Mouse (Mus musculus) liver, embryonic 12.5 days (tissue): Measurements from ENCODE around the gene 1700029I15Rik. TPM values are rescaled to one million over a fixed set of nuclear protein-coding genes. Genes with fewer than 3 reads are reported as not detected.

Experiments
- ATAC-seq: fragments of 200-750 bp; cut with Nextera tagmentation; 2 replicates; pipeline ENCODE4 v1.8.0; 2017; ENCODE audit warnings: moderate number of reproducible peaks, mild to moderate bottlenecking, moderate library complexity
- H3K27ac ChIP-seq: fragments of 300-500 bp; sonication (generic); 2 replicates; pipeline ENCODE4 v1.5.1; 2016; ENCODE audit warnings: mild to moderate bottlenecking
- H3K27me3 ChIP-seq: fragments of 300-500 bp; sonication (generic); replicated peaks from 2 replicates; pipeline ENCODE4 v1.6.1; 2016; ENCODE audit warnings: mild to moderate bottlenecking, moderate library complexity
- H3K36me3 ChIP-seq: fragments of 300-500 bp; sonication (generic); 2 replicates; pipeline ENCODE4 v1.6.1; 2016; ENCODE audit warnings: mild to moderate bottlenecking, moderate library complexity
- H3K4me1 ChIP-seq: fragments of 300-500 bp; sonication (generic); 2 replicates; pipeline ENCODE4 v1.6.1; 2016
- H3K4me2 ChIP-seq: fragments of 300-500 bp; sonication (generic); 2 replicates; pipeline ENCODE4 v1.6.1; 2016; ENCODE audit warnings: mild to moderate bottlenecking, moderate library complexity
- H3K4me3 ChIP-seq: fragments of 300-500 bp; sonication (generic); 2 replicates; pipeline ENCODE4 v1.5.1; 2016; ENCODE audit warnings: mild to moderate bottlenecking, moderate library complexity
- H3K9ac ChIP-seq: fragments of 300-500 bp; sonication (generic); 2 replicates; pipeline ENCODE4 v1.6.1; 2016; ENCODE audit warnings: mild to moderate bottlenecking, moderate library complexity
- H3K9me3 ChIP-seq: fragments of 300-500 bp; sonication (generic); replicated peaks from 2 replicates; pipeline ENCODE4 v1.6.1; 2016; ENCODE audit warnings: mild to moderate bottlenecking, moderate library complexity
- WGBS: fragments of 180-500 bp; shearing (Covaris S2); methylation state at CpG from one replicate; pipeline ENCODE4 v1.1.7; 2016; ENCODE audit not compliant: insufficient replicate concordance; 5-methylcytosine and 5-hydroxymethylcytosine counted together
- polyA plus RNA-seq: library from polyadenylated mRNA; unstranded; fragments of >200 nt; fragmentation: Nextera tagmentation; extraction: Ambion mirVana; gene quantifications from 2 replicates; pipeline ENCODE4 v1.2.1, GENCODE M21; 2016

1700029I15Rik gene
- polyA plus RNA-seq, 1 experiment from 2014 or later: 1.1 TPM

GRCm38 (mm10) chr2:92423702-92424461 lies 41.5 kb downstream of the 1700029I15Rik start:
- peaks cover 22% of the 10 kb centered on the region for H3K4me1 ChIP-seq
- no peak overlapping the region for H3K27ac ChIP-seq
- no peak for ATAC-seq
- peaks cover 80% of the 10 kb centered on the region for H3K36me3 ChIP-seq
- WGBS: 79% methylated on average over 9 of the region's 9 CpGs
- no peak overlapping the region for H3K9ac ChIP-seq
- no peaks in the 10 kb centered on the region for H3K9me3 ChIP-seq
- no peaks in the 10 kb centered on the region for H3K27me3 ChIP-seq
- no peak overlapping the region for H3K4me2 ChIP-seq
- H3K4me3 ChIP-seq: no peak overlapping the region

- 81% methylated on average over 9 of the region's 9 CpGs for WGBS
- Histone ChIP-seq H3K4me3 (no peak overlapping the region), H3K27ac (no peak overlapping the region), H3K27me3 (no peaks in the 10 kb centered on the region), H3K9me3 (no peaks in the 10 kb centered on the region), H3K4me2 (no peak overlapping the region), H3K4me1 (peaks cover 30% of the 10 kb centered on the region), H3K9ac (no peak overlapping the region), H3K36me3 (peaks cover 77% of the 10 kb centered on the region)
- ATAC-seq: no peak
Observed at GRCm38 (mm10) chr2:92424462-92425308, 42.3 kb downstream of the 1700029I15Rik start.

GRCm38 (mm10) chr2:92425366-92425765 lies 43.0 kb downstream of the 1700029I15Rik start:
- Histone ChIP-seq H3K27me3 (no peaks in the 10 kb centered on the region), H3K4me2 (no peak overlapping the region), H3K4me1 (peaks cover 37% of the 10 kb centered on the region), H3K9ac (no peak overlapping the region), H3K27ac (no peak overlapping the region), H3K9me3 (no peaks in the 10 kb centered on the region), H3K4me3 (no peak overlapping the region), H3K36me3 (peaks cover 72% of the 10 kb centered on the region)
- ATAC-seq: no peak
- 85% methylated on average over 4 of the region's 4 CpGs for WGBS

- Histone ChIP-seq H3K9me3 (no peaks in the 10 kb centered on the region), H3K9ac (no peak overlapping the region), H3K36me3 (peaks cover 61% of the 10 kb centered on the region), H3K27ac (no peak overlapping the region), H3K27me3 (no peaks in the 10 kb centered on the region), H3K4me2 (no peak overlapping the region), H3K4me3 (no peak overlapping the region), H3K4me1 (peaks cover 48% of the 10 kb centered on the region)
- no peak for ATAC-seq
- WGBS: 89% methylated on average over 3 of the region's 3 CpGs
Observed at GRCm38 (mm10) chr2:92426426-92426825, 44.1 kb downstream of the 1700029I15Rik start.

- no peak overlapping the region for H3K9ac ChIP-seq
- H3K27ac ChIP-seq: no peak overlapping the region
- H3K36me3 ChIP-seq: peaks cover 47% of the 10 kb centered on the region
- no peaks in the 10 kb centered on the region for H3K9me3 ChIP-seq
- no peaks in the 10 kb centered on the region for H3K27me3 ChIP-seq
- peaks cover 62% of the 10 kb centered on the region for H3K4me1 ChIP-seq
- ATAC-seq: no peak
- no peak overlapping the region for H3K4me2 ChIP-seq
- WGBS: 67% methylated on average over 6 of the region's 6 CpGs
- no peak overlapping the region for H3K4me3 ChIP-seq
Observed at GRCm38 (mm10) chr2:92427882-92428281, 45.5 kb downstream of the 1700029I15Rik start.

GRCm38 (mm10) chr2:92430089-92430488 lies 47.8 kb downstream of the 1700029I15Rik start:
- peaks cover 74% of the 10 kb centered on the region for H3K4me1 ChIP-seq
- H3K4me2 ChIP-seq: no peak overlapping the region
- H3K9me3 ChIP-seq: no peaks in the 10 kb centered on the region
- no peak overlapping the region for H3K9ac ChIP-seq
- H3K4me3 ChIP-seq: no peak overlapping the region
- peaks cover 25% of the 10 kb centered on the region for H3K36me3 ChIP-seq
- WGBS: 53% methylated on average over 2 of the region's 2 CpGs
- H3K27me3 ChIP-seq: no peaks in the 10 kb centered on the region; the same call in 1 of the 2 replicates
- H3K27ac ChIP-seq: no peak overlapping the region
- ATAC-seq: no peak

- ATAC-seq: peak; percentile 39
- Histone ChIP-seq H3K27me3 (peaks cover 6% of the 10 kb centered on the region; the same call in 1 of the 2 replicates), H3K4me3 (peak overlapping the region; percentile 87), H3K4me2 (peak overlapping the region; percentile 99), H3K27ac (peak overlapping the region; percentile 83; the same call in 1 of the 2 replicates), H3K4me1 (peaks cover 75% of the 10 kb centered on the region), H3K36me3 (peaks cover 16% of the 10 kb centered on the region), H3K9ac (peak overlapping the region; percentile 90; the same call in 1 of the 2 replicates), H3K9me3 (no peaks in the 10 kb centered on the region)
- WGBS: 59% methylated on average over 21 of the region's 21 CpGs
Observed at GRCm38 (mm10) chr2:92430723-92431541, 48.6 kb downstream of the 1700029I15Rik start.

- peaks cover 75% of the 10 kb centered on the region for H3K4me1 ChIP-seq
- peak overlapping the region; percentile 90; the same call in 1 of the 2 replicates for H3K9ac ChIP-seq
Observed at GRCm38 (mm10) chr2:92431611-92432179, 49.4 kb downstream of the 1700029I15Rik start.

GRCm38 (mm10) chr2:92432299-92433295 lies 50.3 kb downstream of the 1700029I15Rik start:
- peak overlapping the region; percentile 87 for H3K4me3 ChIP-seq
- 48% methylated on average over 17 of the region's 17 CpGs for WGBS
- H3K4me1 ChIP-seq: peaks cover 78% of the 10 kb centered on the region
- H3K9ac ChIP-seq: peak overlapping the region; percentile 90
- ATAC-seq: no peak
- peaks cover 7% of the 10 kb centered on the region; the same call in 1 of the 2 replicates for H3K27me3 ChIP-seq
- H3K9me3 ChIP-seq: no peaks in the 10 kb centered on the region
- 0 out of 2 replicates have a peak, but pooled peaks cover 7% of the 10 kb centered on the region for H3K36me3 ChIP-seq
- H3K27ac ChIP-seq: peak overlapping the region; percentile 83
- H3K4me2 ChIP-seq: peak overlapping the region; percentile 99

More at GRCm38 (mm10) chr2:92431611-92432179, 49.4 kb downstream of the 1700029I15Rik start:
- no peak for ATAC-seq
- Histone ChIP-seq H3K27me3 (peaks cover 7% of the 10 kb centered on the region; the same call in 1 of the 2 replicates), H3K36me3 (peaks cover 9% of the 10 kb centered on the region), H3K9me3 (no peaks in the 10 kb centered on the region), H3K4me2 (peak overlapping the region; percentile 99), H3K4me3 (peak overlapping the region; percentile 87), H3K27ac (peak overlapping the region; percentile 83)
- 45% methylated on average over 11 of the region's 11 CpGs for WGBS
